Mouse (Mus musculus) kidney, adult 2 months (tissue): ENCODE data around the gene Gm11127.

Experiments used
- CTCF ChIP-seq: fragments of 200-500 bp; conservative IDR thresholded peaks from 2 replicates; pipeline ENCODE4 v1.5.1; 2011; ENCODE audit warnings: low read depth, mild to moderate bottlenecking, control low read depth, low read length, moderate library complexity, mixed read lengths; ENCODE audit not compliant: insufficient read depth, insufficient read length
- POLR2A ChIP-seq: fragments of 200-500 bp; IDR thresholded peaks from one replicate; pipeline ENCODE4 v1.6.1; 2011; ENCODE audit warnings: low read depth, low read length, control low read depth

- TF ChIP-seq CTCF (no peak), POLR2A (no peak)
Measured at GRCm38 (mm10) chr17:36093936-36094335, 35.8 kb upstream of the Gm11127 start.
